12 mouse cellular contexts compared by ENCODE assay signal in genomic region chr6:48412662-48413061, GRCm38 (mm10). TPM values are rescaled to one million over a fixed set of nuclear protein-coding genes. Genes with fewer than 3 reads are reported as not detected.
A peak's percentile ranks its signal among the peaks of the same experiment; 100 is the strongest.
DNase-seq lines count a peak whose midpoint lies in the region; ATAC-seq and TF ChIP-seq lines count a peak whose summit lies in the region.
"Had no signal": no experiment of that assay in that cellular context is flagged by ENCODE, and none has a peak within 500 bp of the region (broad histone marks: within the 10 kb centered on the region; RNA-seq: fewer than 3 reads in every experiment).

No protein-coding gene starts in this region.

- 0 out of 2 replicates have a peak, but pooled peaks cover 7% of the 10 kb centered on the region for H3K4me1 ChIP-seq in intestine, embryonic 15.5 days (replicated peaks)
- H3K4me1 ChIP-seq in small intestine, adult 2 months (ENCODE audit: control insufficient read depth, insufficient read depth, insufficient read length, low read length) = peaks cover 24% of the 10 kb centered on the region
- H3K4me1 ChIP-seq: embryonic facial prominence, embryonic 13.5 days; forebrain, embryonic 12.5 days; hindbrain, embryonic 15.5 days had no signal

- no peaks in the 10 kb centered on the region for H3K9me3 ChIP-seq in intestine, embryonic 15.5 days
- H3K9me3 ChIP-seq: embryonic facial prominence, embryonic 13.5 days; forebrain, embryonic 12.5 days; heart, embryonic 13.5 days; hindbrain, embryonic 15.5 days had no signal

- H3K4me2 ChIP-seq in intestine, embryonic 15.5 days (replicated peaks) = no peak overlapping the region
- H3K4me2 ChIP-seq: embryonic facial prominence, embryonic 13.5 days; forebrain, embryonic 12.5 days; heart, embryonic 13.5 days; hindbrain, embryonic 15.5 days had no signal

- H3K27ac ChIP-seq in gastrocnemius, adult 2 months = peak overlapping the region; percentile 91
- peak overlapping the region; percentile 84; the same call in 1 of the 2 replicates for H3K27ac ChIP-seq in intestine, embryonic 15.5 days
- H3K27ac ChIP-seq in small intestine, adult 2 months (ENCODE audit: insufficient read depth, low read depth, low read length) = peak overlapping the region; percentile 90; the same call in 1 of the 2 replicates
- H3K27ac ChIP-seq: embryonic facial prominence, embryonic 13.5 days; forebrain, embryonic 12.5 days; hindbrain, embryonic 15.5 days had no signal

- no peak for ATAC-seq in intestine, embryonic 15.5 days

- no peaks in the 10 kb centered on the region for H3K27me3 ChIP-seq in intestine, embryonic 15.5 days (replicated peaks)
- no peaks in the 10 kb centered on the region for H3K27me3 ChIP-seq in small intestine, adult 2 months (ENCODE audit: control insufficient read depth, insufficient read depth, low read length)
- H3K27me3 ChIP-seq: embryonic facial prominence, embryonic 13.5 days; forebrain, embryonic 12.5 days; heart, embryonic 13.5 days; hindbrain, embryonic 15.5 days had no signal

- H3K36me3 ChIP-seq in intestine, embryonic 15.5 days = peaks cover 40% of the 10 kb centered on the region
- peaks cover 14% of the 10 kb centered on the region for H3K36me3 ChIP-seq in small intestine, adult 2 months (ENCODE audit: control insufficient read depth, insufficient read depth, low read length)

- no peak overlapping the region for H3K9ac ChIP-seq in intestine, embryonic 15.5 days
- H3K9ac ChIP-seq: embryonic facial prominence, embryonic 13.5 days; forebrain, embryonic 12.5 days; heart, embryonic 13.5 days; hindbrain, embryonic 15.5 days had no signal

- peak; percentile 32 for DNase-seq in gastrocnemius, adult 2 months
- DNase-seq in gastrocnemius, adult 18-20 months (ENCODE audit: low spot score) = no peak
- DNase-seq in brain, adult 2 months (ENCODE audit: low read depth, low spot score) = peak; percentile 39
- DNase-seq in Muller cell, postnatal 12 days (ENCODE audit: inconsistent ontology term) = no peak
- DNase-seq: gastrocnemius, postnatal 10 days; heart, postnatal 36 days had no signal

- 63% methylated on average over 3 of the region's 3 CpGs for WGBS in intestine, embryonic 15.5 days
- WGBS in small intestine, adult 2 months = 29% methylated on average over 3 of the region's 3 CpGs

- H3K4me3 ChIP-seq in gastrocnemius, adult 2 months = peak overlapping the region; percentile 36; the same call in 1 of the 2 replicates
- no peak overlapping the region for H3K4me3 ChIP-seq in intestine, embryonic 15.5 days (replicated peaks)
- no peak overlapping the region for H3K4me3 ChIP-seq in small intestine, adult 2 months (ENCODE audit: low read depth, low read length)
- H3K4me3 ChIP-seq: embryonic facial prominence, embryonic 13.5 days; forebrain, embryonic 12.5 days; heart, embryonic 13.5 days; hindbrain, embryonic 15.5 days had no signal

- intact Hi-C loops in gastrocnemius, adult 2 months (cut with DNase I) = no loop called here

- no peak for TF ChIP-seq POLR2A in small intestine, adult 2 months (IDR thresholded peaks at IDR 0.05; ENCODE audit: low read depth, low read length)

- no peak for TF ChIP-seq CTCF in gastrocnemius, adult 2 months (IDR thresholded peaks at IDR 0.05)
- no peak for TF ChIP-seq CTCF in small intestine, adult 2 months (IDR thresholded peaks at IDR 0.05; ENCODE audit: extremely low read depth, insufficient read length, insufficient replicate concordance, low read depth, low read length)

RNA-seq across cellular contexts. Expression of gene Krba1, which starts 17.3 kb away (rescaled TPM):
- total RNA-seq in gastrocnemius, adult 2 months (2021) = 10 to 100 TPM; 18.7 to 21.0 TPM
- 10 to 100 TPM; 15.9 to 18.3 TPM for total RNA-seq in gastrocnemius, adult 18-20 months (2021)
- polyA plus RNA-seq in intestine, embryonic 15.5 days (2015; fragmentation: Nextera tagmentation; extraction: Ambion mirVana) = 14.2 and 17.5 TPM in 2 replicates
- 4.4 and 13.5 TPM in 2 replicates for polyA plus RNA-seq in small intestine, adult 2 months (2012; rRNA removed)

RNA-seq across cellular contexts. Expression of gene Zfp467, which starts 33.0 kb away (rescaled TPM):
- 10 to 100 TPM; 45.4 to 52.3 TPM for total RNA-seq in gastrocnemius, adult 2 months (2021)
- 10 to 100 TPM; 50.1 to 57.1 TPM for total RNA-seq in gastrocnemius, adult 18-20 months (2021)
- 17.2 and 18.4 TPM in 2 replicates for polyA plus RNA-seq in intestine, embryonic 15.5 days (2015; fragmentation: Nextera tagmentation; extraction: Ambion mirVana)
- polyA plus RNA-seq in small intestine, adult 2 months (2012; rRNA removed) = 12.4 and 24.7 TPM in 2 replicates

RNA-seq across cellular contexts. Expression of gene Sspo, which starts 35.4 kb away (rescaled TPM):
- under 1 TPM; 0.50 to 0.69 TPM for total RNA-seq in gastrocnemius, adult 2 months (2021)
- total RNA-seq in gastrocnemius, adult 18-20 months (2021) = under 1 TPM; 0.19 to 0.71 TPM
- 0.54 and 1.1 TPM in 2 replicates for polyA plus RNA-seq in intestine, embryonic 15.5 days (2015; fragmentation: Nextera tagmentation; extraction: Ambion mirVana)
- 0.98 and 3.0 TPM in 2 replicates for polyA plus RNA-seq in small intestine, adult 2 months (2012; rRNA removed)

Comparison
In these comparisons a context has a peak if more than half of its experiments do, and no peak if none do; other contexts are left out.
1. DNase-seq: peak in gastrocnemius, adult 2 months (single experiment) and brain, adult 2 months (single experiment); none in gastrocnemius, adult 18-20 months (single experiment) and Muller cell, postnatal 12 days (single experiment).
2. Peak in every context shown above with its lines, with median percentiles within 50 percentile points of each other: H3K27ac ChIP-seq.